Mouse (Mus musculus): ENCODE measurements around the gene Kdm4a. TPM values are rescaled to one million over a fixed set of nuclear protein-coding genes. Genes with fewer than 3 reads are reported as not detected.

Gene Kdm4a
- polyA plus RNA-seq (2015; fragmentation: Nextera tagmentation; extraction: Ambion mirVana): 32.4 and 33.0 TPM in 2 replicates

DNA sequence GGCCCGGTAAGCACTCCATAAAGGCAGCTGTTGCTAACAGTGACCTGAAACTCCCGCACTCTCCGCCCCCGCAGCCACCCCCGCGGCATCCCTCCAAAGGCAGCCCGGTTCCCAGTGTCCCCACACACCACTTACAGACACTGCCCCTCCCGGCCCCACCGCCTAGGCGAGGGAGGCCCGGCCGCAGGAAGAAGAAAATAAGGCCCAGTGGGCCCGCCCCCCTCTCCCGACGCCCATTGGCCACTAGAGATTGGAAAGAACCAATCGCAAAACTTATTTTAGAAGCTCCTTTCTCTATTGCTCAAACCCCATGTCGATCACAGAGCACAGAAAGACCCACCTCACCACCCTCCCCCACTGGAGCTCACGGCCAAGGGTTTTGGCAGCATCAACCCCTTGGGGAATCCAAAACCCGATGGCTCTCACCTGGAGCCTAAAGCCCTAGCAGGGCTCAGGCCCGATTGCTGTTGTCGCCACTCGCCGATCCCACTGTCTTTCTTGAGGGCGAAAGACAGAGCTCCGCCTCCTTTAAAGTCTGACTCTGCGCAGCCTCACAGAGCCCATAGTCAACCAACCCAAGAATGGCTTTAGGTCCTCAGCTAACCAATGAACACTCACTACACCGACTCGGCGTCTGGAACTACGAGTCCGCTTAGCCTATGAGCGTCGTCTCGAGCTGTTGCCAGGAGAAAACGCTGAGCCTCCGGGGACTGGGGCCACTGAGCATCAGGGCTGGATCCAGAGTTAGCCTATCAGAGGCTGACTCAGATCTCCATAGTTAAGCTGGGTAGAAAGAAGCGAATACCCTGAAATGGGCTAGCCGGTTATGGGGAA, at the start of gene Kdm4a:
Gene Kdm4a (minus strand): TSS at position 577 of the 834 bp plus-strand sequence.
- Histone ChIP-seq H3K36me3 (ENCODE audit: control insufficient read depth, insufficient read depth, low read length) (peaks cover 21% of the 10 kb centered on the region), H3K4me2 (ENCODE audit: low read depth, low read length) (peak within 1 kb of the TSS; percentile 92), H3K9me3 (ENCODE audit: control insufficient read depth, low read length) (no peaks in the 10 kb centered on the region), H3K27me3 (ENCODE audit: control insufficient read depth, insufficient read depth, low read depth, low read length) (no peaks in the 10 kb centered on the region), H3K4me3 (ENCODE audit: low read length) (peak within 1 kb of the TSS; percentile 66), H3K4me1 (replicated peaks; ENCODE audit: control insufficient read depth, insufficient read depth, low read length) (peaks cover 11% of the 10 kb centered on the region), H3K9ac (ENCODE audit: low read length) (peak within 1 kb of the TSS; percentile 87), H3K27ac (ENCODE audit: low read length) (peak within 1 kb of the TSS; percentile 96)
- 0% methylated on average over 38 of the region's 38 CpGs for WGBS
- peak; percentile 100 for ATAC-seq (ENCODE audit: low read depth)

DNA sequence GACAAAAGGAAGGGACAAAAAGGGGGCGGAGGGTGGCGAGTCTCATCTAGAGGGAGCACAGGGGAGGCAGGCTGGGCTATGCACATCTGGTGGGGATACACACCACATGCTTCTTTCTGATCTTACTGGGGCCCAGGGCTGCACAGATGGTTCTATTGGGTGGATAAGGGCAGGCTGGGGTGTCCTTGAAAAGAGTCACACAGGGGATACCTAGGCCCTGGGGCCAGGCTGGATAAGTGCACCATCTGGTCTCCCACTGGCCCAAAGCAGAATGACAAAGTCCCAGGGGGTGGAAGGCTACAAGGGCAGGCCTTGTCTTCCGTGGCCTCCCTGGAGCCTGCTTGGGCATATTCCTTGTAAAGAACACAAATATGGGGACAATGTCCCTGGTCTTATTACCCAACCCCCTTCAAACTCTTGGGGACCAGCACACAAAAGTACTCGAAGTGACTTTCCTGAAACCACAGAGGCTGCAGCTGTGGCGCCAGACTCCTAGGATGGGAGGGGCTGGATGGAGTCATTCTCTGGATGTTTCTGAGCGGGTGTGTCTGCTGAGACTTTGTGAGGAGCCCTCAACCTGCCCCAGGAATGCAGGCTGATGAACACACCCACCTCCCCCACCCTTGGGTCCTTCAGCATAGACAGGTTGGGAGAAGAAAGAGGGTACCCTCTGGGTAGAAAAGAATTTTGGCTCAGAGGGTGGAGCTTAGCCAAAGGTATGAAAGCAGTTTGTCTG, 49.4 kb upstream of the Kdm4a start:
- peak overlapping the region; percentile 88 for H3K27ac ChIP-seq (ENCODE audit: low read length)
- ATAC-seq (ENCODE audit: low read depth): peak; percentile 90
- no peak overlapping the region for H3K9ac ChIP-seq (ENCODE audit: low read length)
- no peak overlapping the region for H3K4me3 ChIP-seq (ENCODE audit: low read length)
- no peaks in the 10 kb centered on the region for H3K9me3 ChIP-seq (ENCODE audit: control insufficient read depth, low read length)
- H3K4me2 ChIP-seq (ENCODE audit: low read depth, low read length): no peak overlapping the region
- no peaks in the 10 kb centered on the region for H3K27me3 ChIP-seq (ENCODE audit: control insufficient read depth, insufficient read depth, low read depth, low read length)
- 64% methylated on average over 6 of the region's 6 CpGs for WGBS
- peaks cover 28% of the 10 kb centered on the region for H3K36me3 ChIP-seq (ENCODE audit: control insufficient read depth, insufficient read depth, low read length)
- peaks cover 13% of the 10 kb centered on the region for H3K4me1 ChIP-seq (replicated peaks; ENCODE audit: control insufficient read depth, insufficient read depth, low read length)

DNA sequence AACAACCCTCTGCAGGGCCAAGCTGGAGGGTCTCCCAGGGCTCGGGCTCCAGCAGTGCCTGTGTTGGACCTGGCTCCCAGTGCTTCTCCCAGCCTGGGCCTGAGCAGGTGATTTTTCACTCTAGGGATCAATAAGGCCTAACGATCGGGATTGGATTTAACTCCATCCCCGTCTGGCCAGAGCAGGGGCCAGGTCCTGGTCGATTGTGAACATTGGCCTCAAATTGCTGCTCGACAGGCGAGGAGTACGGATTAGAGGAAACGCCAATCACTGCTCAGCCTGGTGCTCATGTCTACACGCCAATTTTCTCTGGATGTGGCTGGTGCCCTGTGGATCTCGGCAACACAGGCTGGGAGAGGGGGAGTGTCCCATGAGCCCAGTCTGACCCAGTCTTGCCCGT, 47.6 kb upstream of the Kdm4a start:
- H3K9me3 ChIP-seq (ENCODE audit: control insufficient read depth, low read length): no peaks in the 10 kb centered on the region
- no peaks in the 10 kb centered on the region for H3K27me3 ChIP-seq (ENCODE audit: control insufficient read depth, insufficient read depth, low read depth, low read length)
- peaks cover 13% of the 10 kb centered on the region for H3K4me1 ChIP-seq (replicated peaks; ENCODE audit: control insufficient read depth, insufficient read depth, low read length)
- no peak for ATAC-seq (ENCODE audit: low read depth)
- 90% methylated on average over 12 of the region's 12 CpGs for WGBS
- H3K36me3 ChIP-seq (ENCODE audit: control insufficient read depth, insufficient read depth, low read length): peaks cover 38% of the 10 kb centered on the region
- no peak overlapping the region for H3K4me3 ChIP-seq (ENCODE audit: low read length)
- H3K27ac ChIP-seq (ENCODE audit: low read length): no peak overlapping the region
- H3K9ac ChIP-seq (ENCODE audit: low read length): no peak overlapping the region
- no peak overlapping the region for H3K4me2 ChIP-seq (ENCODE audit: low read depth, low read length)

DNA sequence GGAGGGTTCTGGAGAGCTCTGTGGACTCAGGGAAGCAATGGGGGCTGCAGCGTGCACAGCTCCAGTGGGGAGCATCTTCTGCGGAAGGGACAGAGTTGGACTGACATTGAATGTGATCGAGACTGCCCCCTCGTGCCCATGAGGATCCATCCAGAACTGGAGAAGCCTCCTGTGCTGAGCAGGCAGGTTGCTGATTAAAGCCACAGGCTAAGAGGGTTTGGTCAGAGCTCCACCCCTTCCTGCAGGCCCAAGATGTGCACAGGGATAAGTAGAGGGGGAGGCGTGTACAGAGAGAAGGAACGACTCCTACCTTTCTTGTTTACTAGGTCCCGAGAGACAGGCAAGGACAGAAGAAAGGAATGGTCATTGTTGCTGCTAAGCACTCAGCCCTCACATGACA, 41.4 kb upstream of the Kdm4a start:
- WGBS: 76% methylated on average over 7 of the region's 7 CpGs
- peaks cover 48% of the 10 kb centered on the region for H3K36me3 ChIP-seq (ENCODE audit: control insufficient read depth, insufficient read depth, low read length)

DNA sequence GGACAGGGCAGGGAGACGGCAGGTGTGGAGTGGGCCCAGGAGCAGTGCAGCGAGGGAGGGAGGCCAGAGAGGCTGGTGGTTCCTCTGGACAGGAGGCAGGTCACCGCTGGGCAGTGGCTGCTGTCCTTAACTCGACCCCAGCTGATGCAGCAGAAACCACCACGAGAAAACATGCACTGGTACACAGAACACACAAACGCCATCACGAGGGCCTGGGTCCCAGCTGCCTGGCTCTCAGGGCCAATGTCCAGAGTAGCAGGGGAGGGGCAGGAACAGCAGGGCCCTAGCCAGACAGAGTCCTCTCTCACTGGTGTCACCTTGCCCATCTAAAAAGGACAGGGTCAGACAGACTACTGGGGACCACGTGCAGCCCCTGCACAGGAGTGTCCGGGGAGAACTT, 40.9 kb upstream of the Kdm4a start:
- ATAC-seq (ENCODE audit: low read depth): no peak
- no peak overlapping the region for H3K27ac ChIP-seq (ENCODE audit: low read length)
- H3K4me2 ChIP-seq (ENCODE audit: low read depth, low read length): no peak overlapping the region
- WGBS: 80% methylated on average over 9 of the region's 9 CpGs
- H3K4me3 ChIP-seq (ENCODE audit: low read length): no peak overlapping the region
- no peaks in the 10 kb centered on the region for H3K9me3 ChIP-seq (ENCODE audit: control insufficient read depth, low read length)
- H3K4me1 ChIP-seq (replicated peaks; ENCODE audit: control insufficient read depth, insufficient read depth, low read length): no peaks in the 10 kb centered on the region
- peaks cover 47% of the 10 kb centered on the region for H3K36me3 ChIP-seq (ENCODE audit: control insufficient read depth, insufficient read depth, low read length)
- H3K9ac ChIP-seq (ENCODE audit: low read length): no peak overlapping the region
- no peaks in the 10 kb centered on the region for H3K27me3 ChIP-seq (ENCODE audit: control insufficient read depth, insufficient read depth, low read depth, low read length)

More for the DNA sequence above, 41.4 kb upstream of the Kdm4a start:
- ATAC-seq (ENCODE audit: low read depth): no peak
- Histone ChIP-seq H3K4me1 (replicated peaks; ENCODE audit: control insufficient read depth, insufficient read depth, low read length) (no peaks in the 10 kb centered on the region), H3K4me2 (ENCODE audit: low read depth, low read length) (no peak overlapping the region), H3K27me3 (ENCODE audit: control insufficient read depth, insufficient read depth, low read depth, low read length) (no peaks in the 10 kb centered on the region), H3K4me3 (ENCODE audit: low read length) (no peak overlapping the region), H3K9me3 (ENCODE audit: control insufficient read depth, low read length) (no peaks in the 10 kb centered on the region), H3K9ac (ENCODE audit: low read length) (no peak overlapping the region), H3K27ac (ENCODE audit: low read length) (no peak overlapping the region)

DNA sequence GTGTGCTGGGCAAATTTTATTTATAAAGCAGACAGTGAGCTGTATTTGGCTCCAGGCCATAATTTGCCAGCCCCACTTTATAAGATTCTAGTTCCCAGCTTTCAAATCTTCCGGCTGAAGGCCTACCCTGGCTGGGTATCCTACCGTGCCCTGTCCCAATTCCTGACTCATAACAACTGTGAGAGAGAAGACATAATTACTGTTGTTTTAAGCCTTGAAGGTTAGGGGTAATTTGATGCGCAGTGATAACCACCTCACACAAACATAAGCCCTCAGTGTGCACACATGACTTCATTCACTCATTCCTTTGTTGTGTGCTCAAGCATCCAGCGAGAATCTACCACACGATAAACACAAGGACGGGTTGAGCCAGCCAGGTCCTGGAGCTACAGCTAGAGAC, 39.6 kb upstream of the Kdm4a start:
- ATAC-seq (ENCODE audit: low read depth): no peak
- Histone ChIP-seq H3K27me3 (ENCODE audit: control insufficient read depth, insufficient read depth, low read depth, low read length) (no peaks in the 10 kb centered on the region), H3K27ac (ENCODE audit: low read length) (no peak overlapping the region), H3K4me3 (ENCODE audit: low read length) (no peak overlapping the region), H3K9ac (ENCODE audit: low read length) (no peak overlapping the region), H3K9me3 (ENCODE audit: control insufficient read depth, low read length) (no peaks in the 10 kb centered on the region), H3K4me1 (replicated peaks; ENCODE audit: control insufficient read depth, insufficient read depth, low read length) (no peaks in the 10 kb centered on the region), H3K36me3 (ENCODE audit: control insufficient read depth, insufficient read depth, low read length) (peaks cover 39% of the 10 kb centered on the region), H3K4me2 (ENCODE audit: low read depth, low read length) (no peak overlapping the region)
- WGBS: 88% methylated on average over 6 of the region's 6 CpGs

DNA sequence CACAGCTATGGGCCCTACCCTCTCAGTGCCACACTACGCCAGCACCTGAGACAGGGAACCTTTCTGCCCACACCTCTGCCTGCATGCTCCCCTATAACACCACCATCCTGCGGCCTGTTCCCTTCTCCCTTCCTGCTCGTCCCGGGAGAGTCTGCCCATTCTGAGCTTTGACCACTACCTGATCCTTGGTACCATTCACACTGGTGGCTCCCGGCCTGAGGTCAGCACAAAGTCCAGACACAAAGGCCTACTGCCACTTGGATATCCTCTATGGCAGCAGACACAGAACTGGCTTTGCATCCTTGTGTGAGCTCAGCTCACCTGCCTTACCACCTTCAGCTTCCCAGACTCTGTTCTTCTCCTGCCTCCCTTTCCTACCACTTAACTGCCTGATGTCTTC, 38.7 kb upstream of the Kdm4a start:
- Histone ChIP-seq H3K4me3 (ENCODE audit: low read length) (no peak overlapping the region), H3K4me1 (replicated peaks; ENCODE audit: control insufficient read depth, insufficient read depth, low read length) (no peaks in the 10 kb centered on the region), H3K36me3 (ENCODE audit: control insufficient read depth, insufficient read depth, low read length) (peaks cover 42% of the 10 kb centered on the region), H3K27ac (ENCODE audit: low read length) (no peak overlapping the region), H3K9me3 (ENCODE audit: control insufficient read depth, low read length) (no peaks in the 10 kb centered on the region), H3K9ac (ENCODE audit: low read length) (no peak overlapping the region), H3K4me2 (ENCODE audit: low read depth, low read length) (no peak overlapping the region), H3K27me3 (ENCODE audit: control insufficient read depth, insufficient read depth, low read depth, low read length) (no peaks in the 10 kb centered on the region)
- no peak for ATAC-seq (ENCODE audit: low read depth)
- 83% methylated on average over 5 of the region's 5 CpGs for WGBS

DNA sequence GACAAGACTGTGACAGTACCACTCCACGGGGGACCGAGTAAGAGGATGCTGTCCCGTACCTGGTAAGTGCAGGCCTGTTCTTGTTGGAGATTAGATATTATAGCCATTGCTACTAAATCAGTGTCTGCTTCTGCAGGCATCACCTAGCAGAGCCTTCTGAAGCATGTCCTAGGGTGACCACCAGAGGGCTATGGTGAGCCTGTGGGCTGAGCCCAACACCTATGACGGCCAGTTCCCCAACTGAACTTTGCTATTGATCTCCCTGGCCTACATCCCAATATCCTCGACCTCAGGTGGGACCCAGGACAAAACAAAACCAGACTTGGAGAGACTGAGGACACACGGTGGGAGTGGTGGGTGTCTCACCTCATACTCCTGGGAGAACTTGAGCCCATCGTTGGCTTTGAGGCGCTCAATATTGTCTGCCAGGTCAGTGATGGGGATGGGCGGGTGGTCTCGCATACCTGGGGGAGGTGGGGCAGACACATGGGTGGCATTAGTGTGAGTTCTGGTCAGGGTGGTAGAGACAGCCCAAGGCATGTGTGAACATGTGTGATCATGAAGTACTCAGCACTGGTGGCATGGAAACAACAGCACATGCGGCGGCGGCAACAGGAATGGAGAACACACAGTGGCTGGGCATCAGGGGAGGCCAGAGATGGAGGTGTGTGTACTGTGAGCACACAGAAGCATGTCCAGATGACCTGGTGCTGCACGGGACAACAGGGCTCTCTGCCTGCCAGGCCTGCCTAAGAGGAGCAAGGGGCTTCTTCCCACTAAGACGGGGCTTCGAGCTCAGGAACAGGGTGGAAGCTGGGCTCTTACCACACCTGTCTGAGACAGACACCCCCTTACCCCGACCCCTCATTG, 37.1 kb upstream of the Kdm4a start:
- H3K36me3 ChIP-seq (ENCODE audit: control insufficient read depth, insufficient read depth, low read length): peaks cover 46% of the 10 kb centered on the region
- no peak overlapping the region for H3K4me2 ChIP-seq (ENCODE audit: low read depth, low read length)
- 76% methylated on average over 17 of the region's 17 CpGs for WGBS
- no peaks in the 10 kb centered on the region for H3K4me1 ChIP-seq (replicated peaks; ENCODE audit: control insufficient read depth, insufficient read depth, low read length)
- 0 out of 2 replicates have a peak, but pooled peaks have one; percentile 35 for ATAC-seq (ENCODE audit: low read depth)
- no peak overlapping the region for H3K4me3 ChIP-seq (ENCODE audit: low read length)
- no peak overlapping the region for H3K9ac ChIP-seq (ENCODE audit: low read length)
- H3K9me3 ChIP-seq (ENCODE audit: control insufficient read depth, low read length): no peaks in the 10 kb centered on the region
- no peak overlapping the region for H3K27ac ChIP-seq (ENCODE audit: low read length)
- no peaks in the 10 kb centered on the region for H3K27me3 ChIP-seq (ENCODE audit: control insufficient read depth, insufficient read depth, low read depth, low read length)

DNA sequence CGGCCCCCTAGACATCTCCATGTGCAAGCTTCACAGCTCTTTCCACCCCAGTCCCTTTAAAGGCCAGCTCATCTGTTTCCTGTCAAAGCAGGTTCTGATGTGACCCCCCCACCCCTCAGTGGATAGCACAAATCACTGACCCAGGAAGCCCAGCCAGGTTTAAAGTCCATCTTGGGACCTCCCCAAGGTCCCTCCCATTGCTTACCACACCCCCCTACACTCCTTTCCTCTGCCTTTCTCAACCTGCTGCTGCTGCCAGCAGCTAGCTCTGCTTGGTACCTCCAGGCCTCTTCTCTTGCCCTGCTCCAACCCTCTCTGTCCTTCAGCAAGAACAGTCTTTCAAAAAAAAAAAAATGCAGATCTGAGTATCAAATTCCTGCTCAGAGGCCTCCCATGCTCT, 35.0 kb upstream of the Kdm4a start:
- no peak overlapping the region for H3K27ac ChIP-seq (ENCODE audit: low read length)
- H3K9me3 ChIP-seq (ENCODE audit: control insufficient read depth, low read length): no peaks in the 10 kb centered on the region
- H3K9ac ChIP-seq (ENCODE audit: low read length): no peak overlapping the region
- WGBS: 86% methylated on average over 1 of the region's 1 CpGs
- H3K4me2 ChIP-seq (ENCODE audit: low read depth, low read length): no peak overlapping the region
- no peaks in the 10 kb centered on the region for H3K27me3 ChIP-seq (ENCODE audit: control insufficient read depth, insufficient read depth, low read depth, low read length)
- no peak for ATAC-seq (ENCODE audit: low read depth)
- H3K4me1 ChIP-seq (replicated peaks; ENCODE audit: control insufficient read depth, insufficient read depth, low read length): no peaks in the 10 kb centered on the region
- H3K36me3 ChIP-seq (ENCODE audit: control insufficient read depth, insufficient read depth, low read length): peaks cover 50% of the 10 kb centered on the region
- H3K4me3 ChIP-seq (ENCODE audit: low read length): no peak overlapping the region
